Mouse (Mus musculus) ES-Bruce4 (cell line): ENCODE results near the gene Ube2z. TPM values are rescaled to one million over a fixed set of nuclear protein-coding genes. Genes with fewer than 3 reads are reported as not detected.

Experiments used
- H3K27ac ChIP-seq: 2 replicates; pipeline ENCODE4 v1.5.1; 2012; ENCODE audit warnings: low read length, inconsistent platforms; ENCODE audit not compliant: insufficient read depth
- H3K27me3 ChIP-seq: 2 replicates; pipeline ENCODE4 v1.6.1; 2012; ENCODE audit warnings: mild to moderate bottlenecking, low read length, inconsistent platforms; ENCODE audit not compliant: control insufficient read depth, poor library complexity, insufficient read depth, severe bottlenecking
- H3K36me3 ChIP-seq: 2 replicates; pipeline ENCODE4 v1.6.1; 2012; ENCODE audit warnings: inconsistent platforms, mild to moderate bottlenecking, low read length, moderate library complexity; ENCODE audit not compliant: control insufficient read depth, poor library complexity, insufficient read depth, severe bottlenecking
- H3K4me1 ChIP-seq: one replicate; pipeline ENCODE4 v1.8.1; 2011; ENCODE audit warnings: low read length; ENCODE audit not compliant: control insufficient read depth, insufficient read depth
- H3K4me3 ChIP-seq: 2 replicates; pipeline ENCODE4 v1.5.1; 2011; ENCODE audit warnings: low read depth, mild to moderate bottlenecking, low read length
- H3K9ac ChIP-seq: 2 replicates; pipeline ENCODE4 v1.6.1; 2012; ENCODE audit warnings: low read depth, mild to moderate bottlenecking, inconsistent platforms; ENCODE audit not compliant: poor library complexity, severe bottlenecking
- H3K9me3 ChIP-seq: replicated peaks from 2 replicates; pipeline ENCODE4 v1.6.1; 2012; ENCODE audit warnings: mild to moderate bottlenecking, low read length, inconsistent platforms; ENCODE audit not compliant: control insufficient read depth, poor library complexity, insufficient read depth, severe bottlenecking
- CTCF ChIP-seq: IDR thresholded peaks from one replicate; pipeline ENCODE4 v1.8.1; 2011; ENCODE audit warnings: low read depth, low read length
- EP300 ChIP-seq: IDR thresholded peaks from 2 replicates; pipeline ENCODE4 v1.6.1; 2011; ENCODE audit warnings: low read depth, low read length; ENCODE audit not compliant: insufficient read depth
- POLR2A ChIP-seq: IDR thresholded peaks from one replicate; pipeline ENCODE4 v1.8.1; 2011; ENCODE audit warnings: low read length; ENCODE audit not compliant: insufficient read depth
- polyA plus RNA-seq: library from polyadenylated mRNA; stranded (reverse); fragments of >200 nt; gene quantifications from 2 replicates; pipeline ENCODE4 v1.2.4, GENCODE M21; 2011; ENCODE audit warnings: low read depth; ENCODE audit not compliant: missing spikeins, insufficient read depth, insufficient read length

Gene Ube2z
- polyA plus RNA-seq, 1 experiment = 86.6 TPM

DNA sequence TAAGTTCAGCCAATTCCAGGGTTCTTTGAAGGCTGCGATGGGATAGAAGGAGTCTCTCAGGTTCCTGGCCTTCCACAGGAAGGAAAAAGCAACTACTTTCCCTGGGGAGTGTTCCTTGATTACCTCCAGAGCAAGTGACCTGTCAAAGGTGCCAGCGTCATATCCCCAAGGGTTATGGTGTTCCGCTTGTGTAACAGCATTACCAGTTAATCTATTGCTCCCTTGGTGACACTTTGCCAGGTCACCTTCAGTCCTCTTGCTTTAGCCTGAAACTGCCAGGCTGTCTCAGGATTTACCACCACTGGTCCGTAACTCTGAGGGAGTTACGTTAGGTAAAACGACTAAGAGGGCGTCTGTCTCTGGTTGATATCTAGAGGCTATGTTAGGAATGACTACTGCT, 5.2 kb upstream of the Ube2z start:
- Histone ChIP-seq H3K4me3 (no peak overlapping the region), H3K36me3 (peaks cover 16% of the 10 kb centered on the region), H3K9me3 (no peaks in the 10 kb centered on the region), H3K27ac (no peak overlapping the region), H3K9ac (no peak overlapping the region), H3K27me3 (no peaks in the 10 kb centered on the region), H3K4me1 (no peaks in the 10 kb centered on the region)
- no peak for TF ChIP-seq CTCF
- no peak for TF ChIP-seq EP300
- no peak for TF ChIP-seq POLR2A

- no peak overlapping the region for H3K9ac ChIP-seq
- H3K4me3 ChIP-seq = no peak overlapping the region
- H3K27ac ChIP-seq = no peak overlapping the region
- H3K9me3 ChIP-seq = no peaks in the 10 kb centered on the region
- TF ChIP-seq EP300 (no peak), POLR2A (no peak), CTCF (no peak)
- H3K36me3 ChIP-seq = peaks cover 21% of the 10 kb centered on the region
- H3K4me1 ChIP-seq = no peaks in the 10 kb centered on the region
- H3K27me3 ChIP-seq = no peaks in the 10 kb centered on the region
Observed at GRCm38 (mm10) chr11:96068231-96068630, 3.0 kb upstream of the Ube2z start.

DNA sequence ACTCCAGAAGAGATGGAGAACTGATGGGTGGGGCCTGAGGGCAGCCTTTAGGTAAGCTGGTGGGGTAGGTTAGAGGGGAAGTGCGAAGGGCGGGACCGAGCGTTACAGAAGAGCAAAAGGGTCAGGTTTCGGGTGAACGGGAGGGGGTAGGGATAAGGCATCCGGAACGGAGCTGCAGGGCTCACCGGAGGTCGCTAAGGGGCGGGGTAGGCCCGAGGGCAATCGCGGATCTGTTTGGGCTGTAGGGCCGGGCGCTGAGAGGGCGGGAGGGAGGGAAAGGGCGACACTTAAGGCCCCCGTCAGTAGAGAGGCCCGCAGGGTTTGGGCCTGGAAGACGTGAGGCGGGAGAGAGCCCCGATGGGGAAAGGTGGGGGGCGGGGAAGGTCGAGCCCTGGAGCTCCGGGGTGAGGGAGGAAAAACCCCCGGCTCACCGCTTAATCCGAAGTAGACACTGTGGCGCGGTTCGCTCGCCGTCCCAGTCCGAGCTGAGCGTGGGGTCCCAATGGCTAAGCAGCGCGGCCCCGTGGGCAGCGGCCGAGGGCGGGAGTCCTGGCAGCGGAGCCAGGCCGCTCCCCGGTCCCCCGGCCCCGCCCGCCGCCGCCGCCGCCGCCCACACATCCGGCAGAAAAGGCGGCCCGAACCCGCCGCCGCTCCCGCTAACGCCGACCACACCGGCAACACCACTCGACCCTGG, 520 bp downstream of the Ube2z start:
- peak; percentile 76; the same call in 1 of the 2 replicates for TF ChIP-seq EP300
- no peak for TF ChIP-seq POLR2A
- H3K4me3 ChIP-seq = peak overlapping the region; percentile 92
- H3K36me3 ChIP-seq = peaks cover 39% of the 10 kb centered on the region
- peak overlapping the region; percentile 98 for H3K9ac ChIP-seq
- H3K9me3 ChIP-seq = no peaks in the 10 kb centered on the region
- peak overlapping the region; percentile 86 for H3K27ac ChIP-seq
- no peaks in the 10 kb centered on the region for H3K4me1 ChIP-seq
- no peaks in the 10 kb centered on the region for H3K27me3 ChIP-seq

- no peak overlapping the region for H3K9ac ChIP-seq
- no peaks in the 10 kb centered on the region for H3K4me1 ChIP-seq
- no peaks in the 10 kb centered on the region for H3K9me3 ChIP-seq
- no peak overlapping the region for H3K27ac ChIP-seq
- peaks cover 92% of the 10 kb centered on the region for H3K36me3 ChIP-seq
- TF ChIP-seq CTCF = no peak
- no peak for TF ChIP-seq EP300
- TF ChIP-seq POLR2A = no peak
- H3K4me3 ChIP-seq = no peak overlapping the region
- H3K27me3 ChIP-seq = no peaks in the 10 kb centered on the region
Observed at GRCm38 (mm10) chr11:96058309-96058708, 6.9 kb downstream of the Ube2z start.

DNA sequence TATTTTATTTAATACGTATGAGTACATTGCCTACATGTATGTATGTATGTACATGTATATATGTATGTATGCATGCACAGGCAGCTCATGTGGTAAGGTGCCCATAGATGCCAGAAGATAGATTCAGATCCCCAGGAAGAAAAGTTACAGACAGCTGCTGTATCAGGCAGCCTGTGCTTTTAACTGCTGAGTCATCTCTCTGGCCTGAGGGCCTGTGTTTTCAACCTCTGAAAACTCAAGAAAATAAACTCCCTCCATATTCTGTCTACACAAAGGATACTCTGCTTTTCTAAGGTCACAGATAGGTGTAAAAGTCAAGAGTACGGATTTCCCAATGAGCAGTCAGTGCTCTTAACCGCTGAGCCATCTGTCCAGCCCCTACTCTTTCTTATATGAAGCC, 14.3 kb downstream of the Ube2z start:
- H3K27ac ChIP-seq = peak overlapping the region; percentile 81
- TF ChIP-seq POLR2A = no peak
- no peak for TF ChIP-seq CTCF
- no peak for TF ChIP-seq EP300
- no peaks in the 10 kb centered on the region for H3K9me3 ChIP-seq
- H3K4me3 ChIP-seq = no peak overlapping the region
- no peak overlapping the region for H3K9ac ChIP-seq
- peaks cover 3% of the 10 kb centered on the region for H3K4me1 ChIP-seq
- H3K36me3 ChIP-seq = peaks cover 92% of the 10 kb centered on the region
- H3K27me3 ChIP-seq = no peaks in the 10 kb centered on the region

- Histone ChIP-seq H3K9ac (no peak overlapping the region), H3K27me3 (no peaks in the 10 kb centered on the region), H3K9me3 (no peaks in the 10 kb centered on the region), H3K4me1 (peaks cover 3% of the 10 kb centered on the region), H3K36me3 (peaks cover 83% of the 10 kb centered on the region), H3K4me3 (no peak overlapping the region), H3K27ac (peak overlapping the region; percentile 29; the same call in 1 of the 2 replicates)
- TF ChIP-seq EP300 (peak; percentile 88), POLR2A (no peak), CTCF (no peak)
Observed at GRCm38 (mm10) chr11:96049939-96050338, 15.2 kb downstream of the Ube2z start.
